Mouse (Mus musculus): Measurements from ENCODE around the gene Tvp23b.
A peak's percentile ranks its signal among the peaks of the same experiment; 100 is the strongest.

Tvp23b gene

DNA sequence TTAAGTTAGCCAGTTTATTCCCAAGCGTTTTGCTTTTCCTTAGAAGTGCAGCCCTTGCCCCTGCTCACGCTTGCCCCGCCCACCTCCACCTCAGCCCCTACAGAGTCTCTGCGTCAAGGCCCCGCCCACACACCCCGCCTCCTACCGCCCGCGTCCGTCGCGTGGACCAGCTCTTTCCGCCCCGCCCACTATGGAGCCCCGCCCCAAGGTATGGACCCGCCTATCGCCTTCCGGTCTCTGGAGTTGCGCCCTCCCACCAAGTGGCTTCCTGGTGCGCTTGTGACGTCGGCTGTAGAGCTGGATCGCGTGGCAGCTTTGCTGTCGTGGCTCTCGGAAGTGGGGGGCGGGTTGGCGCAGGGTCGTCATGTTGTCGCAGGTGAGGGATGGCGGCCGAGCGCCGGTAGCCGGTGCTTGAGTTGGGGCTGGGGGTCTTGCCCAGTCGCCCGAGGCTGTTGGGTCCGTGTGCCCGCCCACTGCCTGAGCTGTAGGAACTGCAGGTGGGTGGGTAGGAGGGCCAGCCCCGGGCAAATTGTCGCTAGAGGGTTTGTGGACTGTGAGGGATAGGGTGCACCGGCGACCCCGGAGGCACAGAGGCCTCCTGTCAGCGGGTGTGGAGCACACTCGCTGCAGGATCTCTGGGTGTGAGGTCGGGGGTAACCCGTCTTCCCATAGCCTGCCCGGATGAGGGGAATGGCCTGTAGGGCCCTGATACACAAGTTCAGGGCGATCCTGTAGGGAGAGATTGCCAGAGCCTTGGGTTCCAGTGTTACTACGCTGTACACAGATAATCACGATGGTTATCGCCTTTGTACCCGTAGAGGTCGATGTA is at the start of gene Tvp23b:
TSS of gene Tvp23b (plus strand) at position 236 of the 829 bp plus-strand sequence.
- peak; percentile 97 for DNase-seq

- DNase-seq = no peak
Measured at GRCm38 (mm10) chr11:62830387-62830786, 48.9 kb upstream of the Tvp23b start.

- no peak for DNase-seq
Measured at GRCm38 (mm10) chr11:62831906-62832305, 47.3 kb upstream of the Tvp23b start.

DNA sequence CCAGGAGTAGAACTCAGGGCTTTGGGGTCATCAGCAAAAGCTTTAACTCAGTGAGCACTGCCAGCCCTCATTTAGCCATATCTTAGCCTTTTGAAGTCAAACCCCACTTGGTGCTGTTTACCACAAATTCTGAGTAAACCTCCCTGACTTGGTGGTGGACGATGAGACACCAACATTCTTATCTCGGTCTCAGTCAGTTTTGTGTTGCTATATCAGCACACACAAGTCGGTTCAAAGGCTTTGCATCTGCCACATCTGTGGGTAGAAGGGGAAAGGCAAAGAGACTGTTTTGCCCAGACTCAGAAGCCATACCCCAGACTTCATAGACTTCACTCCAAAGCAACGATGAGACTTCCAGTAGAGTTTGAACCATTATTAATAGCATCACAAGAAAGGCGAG is 34.7 kb upstream of the Tvp23b start:
- DNase-seq = no peak

DNA sequence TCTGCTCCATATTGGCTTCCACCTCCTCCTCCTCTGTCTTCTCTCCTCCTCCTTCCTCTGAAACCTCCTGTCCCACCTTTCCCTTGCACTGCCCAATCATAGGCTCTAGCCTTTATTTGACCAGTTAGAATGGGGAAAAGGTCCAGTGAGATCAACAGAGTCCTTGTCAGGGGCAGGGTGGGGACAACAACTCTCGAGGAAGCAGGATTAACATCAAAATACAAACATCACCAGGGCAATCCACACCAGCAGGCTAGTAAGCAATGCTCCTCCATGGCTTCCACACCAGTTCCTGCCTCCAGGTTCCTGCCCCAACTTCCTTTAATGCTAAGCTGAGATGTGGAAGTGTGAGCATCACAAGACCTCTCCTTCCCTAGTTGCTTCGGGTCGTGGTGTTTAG is 33.5 kb upstream of the Tvp23b start:
- DNase-seq = no peak

- no peak for DNase-seq
Measured at GRCm38 (mm10) chr11:62846961-62847654, 32.1 kb upstream of the Tvp23b start, which contains the start of gene Fbxw10. Gene Fbxw10 (plus strand): TSS chr11:62847069.

GRCm38 (mm10) chr11:62847655-62848191 is 31.5 kb upstream of the Tvp23b start:
- DNase-seq = no peak

DNA sequence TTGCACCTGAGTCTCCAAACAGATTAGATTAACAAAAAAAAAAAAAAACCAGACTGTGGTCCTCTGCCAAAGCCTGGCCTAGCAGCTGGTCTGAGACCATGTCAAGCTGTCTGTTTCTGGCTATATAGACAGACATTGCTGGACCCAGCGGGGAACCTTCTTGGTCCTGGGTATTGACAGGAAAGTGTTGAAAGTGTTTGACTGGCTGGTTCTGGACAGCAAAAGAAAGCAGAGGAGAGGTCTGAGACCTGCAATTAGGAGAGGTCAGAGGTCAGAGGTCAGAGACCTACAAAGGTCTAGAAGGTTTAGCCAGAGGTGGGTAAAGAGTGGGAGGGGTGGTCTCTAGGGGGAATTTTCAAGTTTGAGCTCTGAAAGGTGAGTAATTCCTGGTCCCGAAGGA is 31.0 kb upstream of the Tvp23b start:
- DNase-seq = no peak

DNA sequence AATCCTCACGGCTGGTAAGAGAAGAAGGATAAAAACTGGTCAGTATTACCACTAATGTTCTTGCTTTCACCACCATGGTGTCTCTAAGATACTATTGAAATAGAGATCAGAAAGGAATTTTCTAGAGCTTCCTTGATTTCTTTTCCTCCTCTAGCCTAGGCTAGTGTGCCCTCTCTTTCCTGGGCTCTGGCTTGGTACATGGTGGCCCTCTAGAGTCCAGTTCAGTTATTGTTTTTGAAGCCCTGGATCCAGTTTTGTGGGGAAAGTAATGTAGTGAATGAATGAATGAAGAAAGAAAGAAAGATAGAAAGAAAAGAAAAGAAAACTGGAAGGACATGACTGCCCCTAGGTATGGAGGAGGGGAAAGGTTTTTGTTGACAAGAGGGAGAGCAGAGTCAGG is 28.1 kb upstream of the Tvp23b start:
- no peak for DNase-seq

DNA sequence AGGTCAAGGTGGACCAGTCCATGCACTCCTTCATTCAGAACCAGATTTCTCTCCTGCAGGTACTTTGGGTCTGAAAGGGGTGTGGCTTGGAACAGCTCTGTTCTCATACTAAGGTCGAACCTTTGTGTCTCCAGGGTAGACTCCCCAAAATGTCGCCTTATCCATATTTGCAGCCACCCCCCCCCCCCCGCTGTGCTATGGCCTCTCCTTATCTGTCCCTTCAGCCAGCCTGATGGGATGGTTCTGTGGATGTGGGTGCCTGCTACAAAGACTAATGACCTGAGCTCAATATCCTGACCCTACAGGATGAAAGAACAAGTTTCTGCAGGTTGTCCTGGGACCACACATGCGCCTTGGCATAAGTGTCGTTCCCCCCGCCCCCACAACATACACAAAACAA is 25.9 kb upstream of the Tvp23b start:
- DNase-seq = no peak

GRCm38 (mm10) chr11:62865562-62865961 is 13.7 kb upstream of the Tvp23b start:
- no peak for DNase-seq

DNA sequence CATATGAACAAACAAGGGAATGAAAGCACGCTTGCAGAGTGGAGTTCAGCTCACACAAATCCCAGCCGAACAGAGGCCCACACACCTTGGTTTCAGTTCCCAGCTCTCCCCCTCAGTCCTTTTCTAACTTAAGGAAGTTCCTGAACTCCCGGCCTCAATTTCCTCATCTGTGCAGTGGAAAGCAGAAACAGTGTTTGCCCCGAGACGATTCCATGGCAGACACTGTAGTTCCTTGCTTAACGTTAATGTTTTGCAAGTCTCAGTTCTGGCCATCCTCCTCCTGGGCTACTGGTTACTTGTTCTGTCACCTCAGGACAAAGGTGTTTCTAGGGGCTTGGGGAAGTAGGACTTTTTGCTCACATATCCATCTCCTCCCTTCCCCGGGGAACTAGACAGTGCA is 12.6 kb upstream of the Tvp23b start:
- DNase-seq = no peak

- DNase-seq = no peak
Measured at GRCm38 (mm10) chr11:62869201-62869600, 10.1 kb upstream of the Tvp23b start.

GRCm38 (mm10) chr11:62869715-62870371 is 9.4 kb upstream of the Tvp23b start:
- DNase-seq = no peak

- no peak for DNase-seq
Measured at GRCm38 (mm10) chr11:62873479-62873878, 5.8 kb upstream of the Tvp23b start.

DNA sequence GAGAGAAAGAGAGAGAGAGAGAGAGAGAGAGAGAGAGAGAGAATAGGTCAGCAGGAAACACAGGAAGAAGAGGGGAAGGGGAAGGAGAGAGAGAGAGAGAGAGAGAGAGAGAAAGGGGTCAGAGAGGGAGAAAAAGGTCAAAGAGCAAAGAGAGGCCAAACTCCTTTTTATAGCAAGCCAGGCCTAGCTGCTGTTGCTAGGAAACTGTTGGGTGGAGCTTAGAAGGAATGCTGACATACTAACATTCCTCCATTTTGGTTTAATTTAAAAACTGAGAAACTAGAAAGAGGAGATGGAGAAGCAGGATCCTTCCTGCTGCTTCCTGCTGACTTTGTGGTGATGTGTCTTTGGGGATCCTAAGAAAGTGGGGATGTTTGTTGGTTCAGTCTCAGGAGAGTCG is 3.6 kb upstream of the Tvp23b start:
- DNase-seq = no peak

- no peak for DNase-seq
Measured at GRCm38 (mm10) chr11:62876445-62876844, 2.8 kb upstream of the Tvp23b start.

- no peak for DNase-seq
Measured at GRCm38 (mm10) chr11:62877391-62877790, 1.9 kb upstream of the Tvp23b start.

GRCm38 (mm10) chr11:62878728-62879127 is 527 bp upstream of the Tvp23b start:
- DNase-seq = peak; percentile 39

GRCm38 (mm10) chr11:62883407-62883806 is 4.2 kb downstream of the Tvp23b start:
- DNase-seq = no peak

DNA sequence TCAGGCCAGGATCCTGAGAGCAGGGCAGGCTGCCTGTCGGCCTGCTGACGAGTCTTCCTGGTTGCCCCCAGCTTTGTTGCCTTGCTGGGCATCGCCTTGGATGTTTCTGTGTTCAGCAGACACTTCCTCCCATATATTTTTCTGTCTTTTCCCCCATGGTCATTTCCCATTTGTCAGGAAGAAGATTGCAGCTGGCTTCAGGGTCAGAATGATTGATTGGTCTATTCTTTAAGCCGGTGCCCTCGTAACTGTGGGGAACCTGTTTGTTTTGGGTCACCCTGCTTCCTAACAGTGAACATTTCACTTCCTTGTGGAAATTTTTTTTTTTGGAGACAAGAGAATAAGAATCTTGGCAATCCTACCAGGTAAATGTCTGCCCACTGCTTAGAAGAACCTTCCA is 6.1 kb downstream of the Tvp23b start:
- DNase-seq = no peak

DNA sequence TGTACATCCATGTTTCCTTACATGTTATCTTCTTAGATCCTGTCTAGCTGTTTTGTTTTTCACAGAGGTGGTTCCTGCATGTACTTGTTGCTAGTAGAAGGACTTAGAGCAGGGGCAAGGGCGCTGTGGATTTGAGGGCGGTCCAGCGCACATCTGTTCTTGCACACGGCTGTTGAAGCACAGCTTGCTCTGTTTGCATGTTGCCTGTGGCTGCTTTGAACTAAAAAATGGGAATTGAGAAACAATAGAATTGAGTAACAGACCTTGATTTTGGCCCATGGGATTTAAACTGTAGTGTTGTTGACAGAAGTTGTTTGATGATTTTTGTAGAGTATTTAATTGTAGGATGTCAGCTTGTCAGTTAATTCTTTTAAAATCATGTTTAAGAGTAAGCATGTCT is 11.5 kb downstream of the Tvp23b start:
- no peak for DNase-seq

- no peak for DNase-seq
Measured at GRCm38 (mm10) chr11:62891763-62892162, 12.5 kb downstream of the Tvp23b start.

Data from cerebellum, adult 11-12 months (tissue).